Mouse (Mus musculus) brain, embryonic 14.5 days (tissue): Measurements from ENCODE around the gene Clmn.

Experiments
- CTCF ChIP-seq: fragments of 200-500 bp; IDR thresholded peaks from 2 replicates; pipeline ENCODE4 v1.5.1; 2012; ENCODE audit warnings: inconsistent platforms, mild to moderate bottlenecking, moderate library complexity, borderline replicate concordance; ENCODE audit not compliant: insufficient read depth, insufficient read length; ENCODE audit errors: extremely low read depth
- POLR2A ChIP-seq: fragments of 200-500 bp; IDR thresholded peaks from 2 replicates; pipeline ENCODE4 v1.6.1; 2012; ENCODE audit warnings: mild to moderate bottlenecking, inconsistent platforms, borderline replicate concordance; ENCODE audit not compliant: poor library complexity, insufficient read depth, insufficient read length, severe bottlenecking; ENCODE audit errors: extremely low read depth

DNA sequence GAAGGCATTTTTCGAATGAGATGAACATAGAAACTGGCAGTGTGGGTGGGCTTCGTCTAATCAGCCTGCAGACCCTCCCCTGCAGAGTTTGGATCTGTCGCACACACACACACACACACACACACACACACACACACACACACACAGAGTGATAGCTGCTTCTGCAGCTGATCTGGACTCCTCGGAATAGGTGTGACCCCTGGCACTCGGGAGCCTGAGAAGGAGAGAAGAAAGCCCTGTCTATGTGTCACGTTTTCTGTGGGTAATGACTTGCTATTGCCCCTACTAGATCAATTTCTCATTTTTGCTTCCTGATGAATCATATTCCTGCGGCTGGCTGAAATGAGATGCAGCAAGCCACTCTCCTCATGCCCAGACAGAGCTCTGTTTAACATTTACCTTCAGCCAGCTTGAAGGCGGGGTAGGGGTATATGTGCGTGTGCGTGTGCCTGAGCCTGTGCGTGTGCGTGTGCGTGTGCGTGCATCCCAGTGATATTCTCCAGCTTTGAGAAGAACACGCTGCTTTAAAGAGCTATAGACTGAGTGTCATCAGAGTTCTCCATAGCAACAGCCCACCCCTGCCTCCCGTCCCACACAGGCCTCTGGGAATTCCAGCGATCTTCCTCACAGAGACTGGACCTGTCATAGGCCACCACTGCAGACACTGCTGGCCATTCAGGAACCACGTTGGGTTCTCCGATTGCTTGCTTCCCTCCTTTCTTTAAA is 29.3 kb downstream of the Clmn start:
- TF ChIP-seq CTCF (no peak), POLR2A (no peak)
